Mouse (Mus musculus): ENCODE data around the gene Tssk1.

Tssk1 gene

GRCm38 (mm10) chr16:17911052-17911595 lies 17.1 kb downstream of the Tssk1 start, which contains the start of gene Ess2:
TSS of gene Ess2 (minus strand) at chr16:17911348.
- peak; percentile 100 for DNase-seq

GRCm38 (mm10) chr16:17914307-17915249 lies 20.6 kb downstream of the Tssk1 start, which contains the start of gene Gsc2:
TSS of gene Gsc2 (minus strand) at chr16:17915059.
- DNase-seq = no peak

GRCm38 (mm10) chr16:17920586-17920985 lies 26.6 kb downstream of the Tssk1 start:
- no peak for DNase-seq

GRCm38 (mm10) chr16:17921325-17922162 lies 27.5 kb downstream of the Tssk1 start:
- DNase-seq = peak; percentile 99

- no peak for DNase-seq
Measured at GRCm38 (mm10) chr16:17922163-17922538, 28.1 kb downstream of the Tssk1 start.

GRCm38 (mm10) chr16:17927351-17928082 lies 33.5 kb downstream of the Tssk1 start:
- DNase-seq = no peak

- peak; percentile 98 for DNase-seq
Measured at GRCm38 (mm10) chr16:17928087-17928580, 34.1 kb downstream of the Tssk1 start, which contains the start of gene Slc25a1. TSS of gene Slc25a1 (minus strand) at chr16:17928219.

GRCm38 (mm10) chr16:17928627-17929104 lies 34.6 kb downstream of the Tssk1 start:
- DNase-seq = peak; percentile 98

GRCm38 (mm10) chr16:17929211-17929610 lies 35.2 kb downstream of the Tssk1 start:
- DNase-seq = peak; percentile 91

GRCm38 (mm10) chr16:17929631-17930030 lies 35.6 kb downstream of the Tssk1 start:
- peak; percentile 81 for DNase-seq

GRCm38 (mm10) chr16:17931906-17932460 lies 38.0 kb downstream of the Tssk1 start:
- peak; percentile 76 for DNase-seq

- DNase-seq = peak; percentile 87
Measured at GRCm38 (mm10) chr16:17933594-17934444, 39.8 kb downstream of the Tssk1 start.

GRCm38 (mm10) chr16:17934445-17934910 lies 40.5 kb downstream of the Tssk1 start:
- DNase-seq = peak; percentile 82

- peak; percentile 93 for DNase-seq
Measured at GRCm38 (mm10) chr16:17936776-17937175, 42.8 kb downstream of the Tssk1 start.

GRCm38 (mm10) chr16:17938187-17938586 lies 44.2 kb downstream of the Tssk1 start:
- peak; percentile 55 for DNase-seq

- DNase-seq = peak; percentile 90
Measured at GRCm38 (mm10) chr16:17938821-17939220, 44.8 kb downstream of the Tssk1 start.

GRCm38 (mm10) chr16:17939255-17939751 lies 45.3 kb downstream of the Tssk1 start:
- DNase-seq = peak; percentile 83

GRCm38 (mm10) chr16:17943466-17943865 lies 49.4 kb downstream of the Tssk1 start:
- DNase-seq = peak; percentile 54

GRCm38 (mm10) chr16:17945081-17945831 lies 51.2 kb downstream of the Tssk1 start:
- DNase-seq = peak; percentile 85

Measured in heart, adult 11 months (tissue).